Mouse (Mus musculus) yolk sac, embryonic 10.5 days (tissue): ENCODE measurements around the gene Tmx2.
"Not testable (repeated sequence)": the region's sequence is repeated elsewhere in the genome, so short reads cannot be mapped to it uniquely, and the experiment has no call there.

Experiments used
- DNase-seq: peaks from one replicate; pipeline ENCODE4 v3.0.0-alpha.2; 2017; ENCODE audit warnings: low spot score

Gene Tmx2

GRCm38 (mm10) chr2:84679016-84679415 lies at the start of gene Tmx2:
Gene Tmx2 (minus strand): TSS chr2:84679140.
- DNase-seq, result no peak

GRCm38 (mm10) chr2:84728191-84728590 lies 49.3 kb upstream of the Tmx2 start:
- not testable (repeated sequence) for DNase-seq

- DNase-seq, result peak; percentile 96
Measured at GRCm38 (mm10) chr2:84727172-84727858, 48.4 kb upstream of the Tmx2 start, which contains the start of gene Clp1. Gene Clp1 (minus strand): TSS chr2:84727350.

- DNase-seq, result no peak
Measured at GRCm38 (mm10) chr2:84726716-84727115, 47.8 kb upstream of the Tmx2 start.

- DNase-seq, result no peak
Measured at GRCm38 (mm10) chr2:84725770-84726169, 46.8 kb upstream of the Tmx2 start.

GRCm38 (mm10) chr2:84723856-84724255 lies 44.9 kb upstream of the Tmx2 start:
- DNase-seq, result no peak

- DNase-seq, result no peak
Measured at GRCm38 (mm10) chr2:84721182-84721581, 42.2 kb upstream of the Tmx2 start.

GRCm38 (mm10) chr2:84720718-84721117 lies 41.8 kb upstream of the Tmx2 start:
- DNase-seq, result no peak

GRCm38 (mm10) chr2:84717357-84717756 lies 38.4 kb upstream of the Tmx2 start:
- no peak for DNase-seq

GRCm38 (mm10) chr2:84716423-84717355 lies 37.7 kb upstream of the Tmx2 start:
- DNase-seq, result no peak

- peak; percentile 96 for DNase-seq
Measured at GRCm38 (mm10) chr2:84715562-84716361, 36.8 kb upstream of the Tmx2 start.

- peak; percentile 98 for DNase-seq
Measured at GRCm38 (mm10) chr2:84714811-84715561, 36.0 kb upstream of the Tmx2 start, which contains the start of gene Zdhhc5. Gene Zdhhc5 (minus strand): TSS chr2:84715180.

GRCm38 (mm10) chr2:84714422-84714810 lies 35.5 kb upstream of the Tmx2 start:
- no peak for DNase-seq

- no peak for DNase-seq
Measured at GRCm38 (mm10) chr2:84711898-84712297, 33.0 kb upstream of the Tmx2 start.

GRCm38 (mm10) chr2:84707523-84707922 lies 28.6 kb upstream of the Tmx2 start:
- no peak for DNase-seq

- no peak for DNase-seq
Measured at GRCm38 (mm10) chr2:84705295-84705694, 26.4 kb upstream of the Tmx2 start.

- DNase-seq, result no peak
Measured at GRCm38 (mm10) chr2:84704329-84704728, 25.4 kb upstream of the Tmx2 start.

- DNase-seq, result no peak
Measured at GRCm38 (mm10) chr2:84703497-84703896, 24.6 kb upstream of the Tmx2 start.

- no peak for DNase-seq
Measured at GRCm38 (mm10) chr2:84695007-84695695, 16.2 kb upstream of the Tmx2 start.

- no peak for DNase-seq
Measured at GRCm38 (mm10) chr2:84690050-84690449, 11.1 kb upstream of the Tmx2 start.
